Mouse (Mus musculus) bone marrow macrophage, adult 2 months (primary cell): ENCODE data around the gene Col9a3.

Experiments used
- CTCF ChIP-seq: IDR thresholded peaks from 2 replicates; pipeline ENCODE4 v1.5.1; 2012; ENCODE audit warnings: low read depth, mild to moderate bottlenecking, low read length, moderate library complexity
- POLR2A ChIP-seq: IDR thresholded peaks from 2 replicates; pipeline ENCODE4 v1.6.1; 2012; ENCODE audit warnings: mild to moderate bottlenecking, low read depth, low read length, borderline replicate concordance

GRCm38 (mm10) chr2:180578686-180579085, 18.9 kb upstream of the Col9a3 start:
- TF ChIP-seq CTCF (peak; percentile 87), POLR2A (no peak)
